Mouse (Mus musculus) left cerebral cortex, postnatal 14 days (tissue): ENCODE data around the gene Vps52. TPM values are rescaled to one million over a fixed set of nuclear protein-coding genes. Genes with fewer than 3 reads are reported as not detected.
"Not testable (repeated sequence)": the region's sequence is repeated elsewhere in the genome, so short reads cannot be mapped to it uniquely, and the experiment has no call there.

Experiments used
- DNase-seq, 2 experiments: peaks; one replicate each; pipeline ENCODE4 v3.0.0; 2021 to 2022; ENCODE audit warnings: low spot score in 2 of 2, mixed read lengths in 1 of 2
- intact Hi-C: fragments of 180-260 bp; cut with DNase I; formaldehyde crosslinking; loops from one replicate; pipeline ENCODE4 v1.15.1; 2025
- total RNA-seq, 2 experiments: library from RNA; stranded (reverse); gene quantifications; 2 replicates each; pipeline ENCODE4 v1.2.3; 2021

Vps52 gene
- total RNA-seq, 2 experiments from 2014 or later, result 80.3 to 83.6 TPM

DNA sequence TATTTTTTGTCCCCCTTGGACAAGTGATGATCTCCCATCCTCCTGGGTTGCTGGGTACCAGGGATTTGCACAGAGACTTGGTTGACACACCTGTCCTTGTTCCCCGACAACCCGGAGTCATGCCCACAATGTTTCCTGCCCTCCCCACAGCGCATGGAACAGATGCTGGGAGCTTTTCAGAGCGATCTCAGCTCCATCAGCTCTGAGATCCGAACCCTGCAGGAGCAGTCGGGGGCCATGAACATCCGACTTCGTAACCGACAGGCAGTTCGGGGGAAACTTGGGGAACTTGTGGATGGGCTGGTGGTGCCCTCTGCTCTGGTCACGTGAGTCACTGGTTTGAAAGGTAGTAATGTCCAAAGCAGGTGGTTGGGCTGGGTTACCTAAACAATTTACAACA, 2.8 kb downstream of the Vps52 start:
- peak in 1 of 2 experiments; percentile 2 for DNase-seq
- intact Hi-C loops, result loop anchor here (5.0 kb wide), 1 partner anchor 64 kb away; the partner anchor contains the start of gene Ring1

DNA sequence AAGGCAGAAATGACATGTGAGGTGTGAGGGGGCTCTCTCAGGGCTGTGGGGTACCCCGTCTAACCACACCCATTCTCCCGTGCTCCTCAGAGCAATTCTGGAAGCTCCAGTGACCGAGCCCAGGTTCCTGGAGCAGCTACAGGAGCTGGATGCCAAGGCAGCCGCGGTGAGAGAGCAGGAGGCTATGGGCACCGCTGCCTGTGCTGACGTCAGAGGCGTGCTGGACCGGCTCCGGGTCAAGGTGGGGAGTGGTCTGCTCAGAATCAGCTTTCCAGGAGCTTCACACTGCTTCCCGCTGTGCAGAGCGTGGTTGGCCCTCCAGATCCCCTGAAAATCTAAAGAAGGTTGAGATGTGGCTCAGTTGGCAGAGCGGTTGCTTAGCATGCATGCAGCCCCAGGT, 3.5 kb downstream of the Vps52 start:
- intact Hi-C loops, result loop anchor here (5.0 kb wide), 1 partner anchor 63 kb away; the partner anchor contains the start of gene Ring1
- DNase-seq, result peak in 1 of 2 experiments; percentile 12

DNA sequence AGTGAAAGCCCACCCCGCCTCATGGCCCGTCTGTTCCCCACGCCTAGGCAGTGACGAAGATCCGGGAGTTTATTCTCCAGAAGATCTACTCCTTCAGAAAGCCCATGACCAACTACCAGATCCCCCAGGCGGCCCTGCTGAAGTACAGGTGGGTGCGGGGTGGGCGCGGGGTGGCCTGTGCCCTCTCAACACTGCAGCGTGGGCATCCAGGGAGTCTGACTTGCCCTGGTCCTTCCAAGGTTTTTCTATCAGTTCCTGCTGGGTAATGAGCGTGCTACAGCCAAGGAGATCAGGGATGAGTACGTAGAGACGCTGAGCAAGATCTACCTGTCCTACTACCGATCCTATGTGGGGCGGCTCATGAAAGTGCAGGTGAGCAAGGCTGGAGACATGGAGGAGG, 4.3 kb downstream of the Vps52 start:
- no peak for DNase-seq
- intact Hi-C loops, result loop anchor here (2.0 to 5.0 kb wide), 2 partner anchors 62 to 1319 kb away; partner anchors contain the start of gene Ring1

GRCm38 (mm10) chr17:33962876-33963275, 7.3 kb downstream of the Vps52 start:
- peak in 1 of 2 experiments; percentile 2 for DNase-seq
- intact Hi-C loops, result no loop called here

DNA sequence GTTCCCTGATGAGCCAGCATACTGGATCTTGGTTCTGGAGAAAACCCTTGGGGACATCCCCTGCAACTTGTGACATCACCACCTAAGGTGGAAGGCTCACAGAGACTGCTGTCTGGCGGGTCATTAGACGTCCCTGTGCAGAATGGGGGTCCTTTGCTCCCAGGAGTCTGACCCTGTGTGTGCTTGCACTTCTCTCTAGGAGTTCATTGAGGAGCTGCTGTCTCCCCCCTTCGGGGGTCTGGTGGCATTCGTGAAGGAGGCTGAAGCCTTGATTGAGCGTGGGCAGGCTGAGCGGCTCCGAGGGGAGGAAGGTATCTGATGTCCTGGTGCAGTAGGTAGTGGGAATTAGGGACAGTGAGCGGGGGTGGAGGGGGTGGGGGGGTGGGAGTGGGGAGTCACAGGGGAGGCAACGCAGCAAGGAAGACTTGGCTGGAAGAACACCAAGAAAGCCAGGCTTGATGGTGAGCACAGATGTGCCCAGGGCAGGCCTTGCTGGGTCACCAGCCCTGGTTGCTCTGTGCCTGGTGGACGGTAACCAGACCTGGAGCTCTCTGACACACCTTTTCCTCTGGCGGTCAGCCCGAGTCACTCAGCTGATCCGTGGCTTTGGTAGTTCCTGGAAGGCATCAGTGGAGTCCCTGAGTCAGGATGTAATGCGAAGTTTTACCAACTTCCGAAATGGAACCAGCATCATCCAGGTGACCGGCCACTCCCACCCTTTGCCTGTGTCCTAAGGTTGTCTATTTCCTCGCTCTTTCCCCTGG, 9.7 kb downstream of the Vps52 start:
- peak in 1 of 2 experiments; percentile 3 for DNase-seq
- intact Hi-C loops, result no loop called here

DNA sequence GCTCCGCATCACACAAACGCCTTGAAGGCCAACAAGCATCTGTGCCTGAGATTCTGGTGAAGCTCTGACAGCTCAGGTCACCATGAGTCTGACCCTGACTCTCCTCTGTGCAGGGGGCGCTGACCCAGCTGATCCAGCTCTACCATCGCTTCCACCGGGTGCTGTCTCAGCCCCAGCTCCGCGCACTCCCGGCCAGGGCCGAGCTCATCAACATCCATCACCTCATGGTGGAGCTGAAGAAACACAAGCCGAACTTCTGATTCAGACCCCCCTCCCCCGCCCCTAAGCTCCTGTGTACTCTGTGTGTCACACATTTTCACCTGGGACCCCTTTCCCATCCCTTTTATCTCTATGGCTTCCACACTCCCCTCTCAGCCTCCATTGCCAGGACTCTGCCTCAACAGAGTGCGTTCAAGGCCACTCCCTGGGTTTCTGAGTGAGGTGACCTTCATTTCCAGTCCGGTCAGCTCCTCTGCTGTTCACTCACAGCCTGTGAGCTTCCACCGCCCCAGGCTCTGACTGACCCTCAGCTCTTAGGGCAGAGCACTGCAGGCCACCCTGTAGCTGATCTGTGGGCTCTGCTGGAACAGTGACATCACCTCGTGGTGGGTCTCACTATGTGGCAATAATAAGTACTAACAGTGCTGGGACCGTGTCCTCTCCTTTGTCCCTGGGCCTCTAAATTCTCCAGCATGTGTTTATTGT, 10.4 kb downstream of the Vps52 start:
- peak in 1 of 2 experiments; percentile 3 for DNase-seq
- intact Hi-C loops, result loop anchor here (1.0 kb wide), 1 partner anchor 1336 kb away; no protein-coding TSS in a partner anchor

DNA sequence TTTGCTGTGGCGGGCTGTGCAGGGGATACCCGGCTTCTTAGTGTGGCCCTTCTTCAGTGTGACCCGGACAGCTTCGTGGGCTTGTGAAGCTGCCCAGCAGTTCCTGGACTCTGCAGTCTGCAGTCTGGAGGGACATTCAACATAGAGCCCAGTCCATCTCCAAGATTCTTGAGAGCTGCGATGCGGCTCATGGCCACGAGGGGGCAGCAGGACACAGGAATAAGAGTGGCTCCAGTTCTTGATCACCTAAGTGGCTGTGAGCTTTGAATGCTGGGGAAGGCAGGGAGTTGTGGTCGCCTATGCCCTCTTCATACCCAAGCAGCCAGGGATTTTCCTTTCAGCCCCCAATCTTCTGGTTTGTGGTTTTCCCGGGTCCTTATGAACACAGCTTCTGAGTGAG, 12.9 kb downstream of the Vps52 start:
- intact Hi-C loops, result no loop called here

DNA sequence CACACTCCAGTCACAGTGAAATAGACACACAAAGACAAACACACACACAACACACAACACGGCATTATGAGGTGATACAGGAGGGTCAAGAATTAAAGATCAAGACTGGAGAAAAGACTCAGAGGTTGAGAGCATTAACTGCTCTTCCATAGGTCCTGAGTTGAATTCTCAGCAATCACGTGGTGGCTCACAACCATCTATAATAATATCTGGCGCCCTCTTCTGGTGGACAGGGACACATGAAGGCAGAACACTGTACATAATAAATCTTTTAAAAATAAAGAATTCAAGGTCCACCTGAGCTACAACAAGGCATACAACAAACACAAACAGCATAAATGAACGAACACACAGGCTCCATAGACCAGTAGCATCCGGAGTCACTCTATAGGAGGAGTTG, 13.3 kb downstream of the Vps52 start:
- no peak for DNase-seq
- intact Hi-C loops, result no loop called here

More for the DNA sequence above, 12.9 kb downstream of the Vps52 start:
- DNase-seq, result peak; percentile 77 to 85

- intact Hi-C loops, result no loop called here
- DNase-seq, result no peak
These were observed 13.8 kb downstream of the Vps52 start for GRCm38 (mm10) chr17:33969394-33969793.

GRCm38 (mm10) chr17:33972691-33973090, 17.1 kb downstream of the Vps52 start:
- no peak for DNase-seq
- intact Hi-C loops, result loop anchor here (2.0 kb wide), 1 partner anchor 1298 kb away; no protein-coding TSS in a partner anchor

DNA sequence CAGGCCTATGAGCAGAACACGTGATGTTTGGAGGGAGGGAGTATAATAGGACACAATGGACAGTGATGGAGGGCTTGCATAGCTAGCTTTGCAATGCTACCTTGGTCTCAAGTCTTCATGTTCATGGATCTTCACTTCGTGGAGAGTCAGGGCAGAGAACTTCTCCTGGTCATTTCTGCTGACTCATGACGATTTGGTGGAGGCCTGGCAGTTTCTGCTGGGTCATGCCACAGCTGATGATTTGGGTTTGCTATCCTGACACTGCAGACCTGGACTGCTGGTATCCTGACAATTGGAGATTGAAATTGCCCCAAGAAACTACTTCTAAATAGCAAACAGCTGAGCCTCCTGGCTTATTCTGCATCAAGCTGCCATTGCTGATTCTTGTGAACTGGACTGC, 18.0 kb downstream of the Vps52 start:
- intact Hi-C loops, result loop anchor here (2.0 kb wide), 1 partner anchor 1297 kb away; no protein-coding TSS in a partner anchor
- no peak for DNase-seq

DNA sequence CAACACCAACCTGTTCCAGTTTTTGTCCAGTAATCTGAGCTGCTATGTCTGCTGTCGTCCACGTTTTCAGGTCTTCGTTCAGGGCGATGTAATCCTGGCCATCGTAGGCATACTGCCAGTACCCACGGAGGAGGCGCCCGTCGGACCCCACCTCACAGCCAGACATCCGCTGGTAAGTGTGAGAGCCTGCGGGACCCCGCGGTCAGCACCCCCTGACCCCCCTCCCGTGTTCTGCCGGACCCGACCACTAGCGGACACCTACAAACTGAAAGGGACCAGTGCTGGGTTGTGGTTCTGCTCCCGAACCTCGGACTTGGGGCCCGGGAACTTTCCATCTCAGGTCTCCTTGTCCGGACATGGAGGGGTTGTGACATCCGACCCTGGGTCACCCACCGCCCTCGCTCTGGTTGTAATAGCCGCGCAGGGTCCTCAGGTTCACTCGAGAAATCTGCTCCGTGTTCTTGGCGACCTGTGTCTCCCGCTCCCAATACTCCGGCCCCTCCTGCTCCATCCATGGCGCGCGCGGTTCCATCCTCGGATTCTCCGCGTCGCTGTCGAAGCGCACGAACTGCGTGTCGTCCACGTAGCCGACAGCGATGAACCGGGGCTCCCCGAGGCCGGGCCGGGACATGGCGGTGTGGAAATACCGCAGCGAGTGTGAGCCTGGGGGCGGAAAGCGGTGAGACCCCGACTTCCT, 22.4 kb downstream of the Vps52 start:
- intact Hi-C loops, result no loop called here
- DNase-seq, result no peak

GRCm38 (mm10) chr17:33978631-33979031, 23.0 kb downstream of the Vps52 start:
- DNase-seq, result peak in 1 of 2 experiments; percentile 65
- intact Hi-C loops, result no loop called here

DNA sequence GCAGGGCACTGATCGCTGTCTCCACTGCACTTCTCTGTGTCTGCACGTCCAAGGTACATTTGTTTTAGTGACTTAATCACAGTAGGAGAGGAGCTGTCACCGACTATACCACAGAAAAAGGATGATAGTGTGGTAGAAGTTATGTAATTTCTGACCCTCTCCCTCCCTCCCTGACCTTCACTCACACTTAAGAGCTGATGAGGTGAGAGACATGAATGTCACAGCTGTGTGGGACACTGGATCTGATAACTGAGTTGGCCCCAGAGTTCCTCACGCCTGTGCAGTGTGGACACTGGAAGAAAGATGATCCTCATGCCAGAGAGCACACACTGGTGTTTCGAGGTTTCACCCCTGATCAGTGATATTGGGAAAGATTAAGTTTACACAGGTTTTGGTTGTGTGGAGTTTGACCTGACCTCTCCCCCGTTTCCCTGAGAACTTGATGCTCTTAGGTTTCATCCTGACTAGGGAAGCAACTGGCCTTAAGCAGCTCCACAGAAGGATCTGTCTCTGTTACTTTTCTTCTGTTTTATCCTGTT, 24.0 kb downstream of the Vps52 start:
- DNase-seq, result no peak
- intact Hi-C loops, result no loop called here

GRCm38 (mm10) chr17:33980181-33981035, 24.8 kb downstream of the Vps52 start:
- no peak for DNase-seq
- intact Hi-C loops, result no loop called here

GRCm38 (mm10) chr17:33981192-33981909, 25.7 kb downstream of the Vps52 start:
- peak; percentile 90 to 97 for DNase-seq
- intact Hi-C loops, result not testable (repeated sequence)

DNA sequence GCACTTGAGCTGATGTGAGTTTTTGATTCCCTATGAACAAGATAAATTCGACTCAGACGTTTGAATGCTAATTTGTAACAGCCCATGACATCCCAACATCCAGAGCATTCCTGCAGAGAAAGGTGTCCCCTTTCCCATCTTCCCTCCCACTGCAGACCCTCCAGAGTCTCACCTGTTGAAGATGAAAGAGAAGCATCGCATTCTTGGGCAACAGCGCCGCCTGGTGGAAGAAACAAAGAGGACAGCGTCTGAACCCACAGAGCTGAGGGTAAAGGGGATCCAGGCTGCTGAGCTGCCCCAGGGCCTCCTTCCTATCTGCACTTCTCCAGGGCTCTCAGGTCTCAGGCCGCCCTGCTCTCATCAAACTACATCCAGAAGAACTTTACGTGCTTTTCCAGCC, 26.5 kb downstream of the Vps52 start:
- peak; percentile 37 to 58 for DNase-seq
- intact Hi-C loops, result not testable (repeated sequence)
